Mouse (Mus musculus): ENCODE results near the gene Nt5m. TPM values are rescaled to one million over a fixed set of nuclear protein-coding genes. Genes with fewer than 3 reads are reported as not detected.

Gene Nt5m
- polyA plus RNA-seq, 1 experiment from 2014 or later = 46.3 TPM

- no peaks in the 10 kb centered on the region for H3K27me3 ChIP-seq (ENCODE audit: insufficient read depth, low read length)
- no peak overlapping the region for H3K9ac ChIP-seq (replicated peaks; ENCODE audit: low read length)
- no peak for ATAC-seq (ENCODE audit: low FRiP score, low TSS enrichment)
- 59% methylated on average over 11 of the region's 11 CpGs for WGBS
- no peak overlapping the region for H3K4me3 ChIP-seq (ENCODE audit: low read length)
- no peak overlapping the region for H3K27ac ChIP-seq (ENCODE audit: low read length)
- peaks cover 13% of the 10 kb centered on the region for H3K4me1 ChIP-seq (ENCODE audit: insufficient read depth, low read length)
- H3K9me3 ChIP-seq (ENCODE audit: low read length) = no peaks in the 10 kb centered on the region
- no peak overlapping the region for H3K4me2 ChIP-seq (replicated peaks; ENCODE audit: low read depth, low read length)
- H3K36me3 ChIP-seq (ENCODE audit: insufficient read depth, low read length) = no peaks in the 10 kb centered on the region
Observed at GRCm38 (mm10) chr11:59897981-59898599, 58.8 kb downstream of the Nt5m start.

GRCm38 (mm10) chr11:59899711-59900685 is 60.8 kb downstream of the Nt5m start:
- H3K4me1 ChIP-seq (ENCODE audit: insufficient read depth, low read length) = peaks cover 12% of the 10 kb centered on the region
- WGBS = 50% methylated on average over 13 of the region's 13 CpGs
- H3K36me3 ChIP-seq (ENCODE audit: insufficient read depth, low read length) = no peaks in the 10 kb centered on the region
- no peak for ATAC-seq (ENCODE audit: low FRiP score, low TSS enrichment)
- no peak overlapping the region for H3K9ac ChIP-seq (replicated peaks; ENCODE audit: low read length)
- no peak overlapping the region for H3K27ac ChIP-seq (ENCODE audit: low read length)
- no peaks in the 10 kb centered on the region for H3K9me3 ChIP-seq (ENCODE audit: low read length)
- H3K27me3 ChIP-seq (ENCODE audit: insufficient read depth, low read length) = no peaks in the 10 kb centered on the region
- H3K4me3 ChIP-seq (ENCODE audit: low read length) = no peak overlapping the region
- no peak overlapping the region for H3K4me2 ChIP-seq (replicated peaks; ENCODE audit: low read depth, low read length)

DNA sequence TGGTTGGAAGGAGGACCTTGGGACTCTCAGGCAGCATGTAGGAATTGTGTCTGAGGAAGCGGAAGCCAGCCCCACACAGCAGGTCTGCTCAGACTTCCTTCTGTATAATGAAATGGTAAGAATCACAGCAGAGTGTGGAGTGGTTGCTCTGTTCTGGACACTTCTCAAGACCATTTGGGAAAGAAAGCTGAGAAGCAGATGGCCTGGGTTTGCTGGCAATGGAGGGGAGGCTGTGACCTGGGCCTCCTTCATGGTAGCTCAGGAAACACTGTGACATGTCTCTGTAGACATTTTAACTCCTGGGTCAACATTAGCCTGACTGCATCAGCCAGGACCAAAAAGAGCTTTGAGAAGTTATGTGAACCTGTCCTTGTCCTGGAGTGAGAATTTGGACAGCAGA is 61.7 kb downstream of the Nt5m start:
- ATAC-seq (ENCODE audit: low FRiP score, low TSS enrichment) = no peak
- no peak overlapping the region for H3K27ac ChIP-seq (ENCODE audit: low read length)
- peaks cover 5% of the 10 kb centered on the region for H3K4me1 ChIP-seq (ENCODE audit: insufficient read depth, low read length)
- no peaks in the 10 kb centered on the region for H3K9me3 ChIP-seq (ENCODE audit: low read length)
- H3K4me2 ChIP-seq (replicated peaks; ENCODE audit: low read depth, low read length) = no peak overlapping the region
- H3K27me3 ChIP-seq (ENCODE audit: insufficient read depth, low read length) = no peaks in the 10 kb centered on the region
- H3K9ac ChIP-seq (replicated peaks; ENCODE audit: low read length) = no peak overlapping the region
- no peaks in the 10 kb centered on the region for H3K36me3 ChIP-seq (ENCODE audit: insufficient read depth, low read length)
- H3K4me3 ChIP-seq (ENCODE audit: low read length) = no peak overlapping the region
- WGBS = 77% methylated on average over 1 of the region's 1 CpGs

- peak overlapping the region; percentile 51 for H3K27ac ChIP-seq (ENCODE audit: low read length)
- no peak overlapping the region for H3K4me2 ChIP-seq (replicated peaks; ENCODE audit: low read depth, low read length)
- H3K27me3 ChIP-seq (ENCODE audit: insufficient read depth, low read length) = no peaks in the 10 kb centered on the region
- no peaks in the 10 kb centered on the region for H3K9me3 ChIP-seq (ENCODE audit: low read length)
- peaks cover 5% of the 10 kb centered on the region for H3K4me1 ChIP-seq (ENCODE audit: insufficient read depth, low read length)
- 59% methylated on average over 8 of the region's 8 CpGs for WGBS
- H3K9ac ChIP-seq (replicated peaks; ENCODE audit: low read length) = peak overlapping the region; percentile 38
- no peak overlapping the region for H3K4me3 ChIP-seq (ENCODE audit: low read length)
- H3K36me3 ChIP-seq (ENCODE audit: insufficient read depth, low read length) = no peaks in the 10 kb centered on the region
- ATAC-seq (ENCODE audit: low FRiP score, low TSS enrichment) = no peak
Observed at GRCm38 (mm10) chr11:59902045-59902726, 62.9 kb downstream of the Nt5m start.

DNA sequence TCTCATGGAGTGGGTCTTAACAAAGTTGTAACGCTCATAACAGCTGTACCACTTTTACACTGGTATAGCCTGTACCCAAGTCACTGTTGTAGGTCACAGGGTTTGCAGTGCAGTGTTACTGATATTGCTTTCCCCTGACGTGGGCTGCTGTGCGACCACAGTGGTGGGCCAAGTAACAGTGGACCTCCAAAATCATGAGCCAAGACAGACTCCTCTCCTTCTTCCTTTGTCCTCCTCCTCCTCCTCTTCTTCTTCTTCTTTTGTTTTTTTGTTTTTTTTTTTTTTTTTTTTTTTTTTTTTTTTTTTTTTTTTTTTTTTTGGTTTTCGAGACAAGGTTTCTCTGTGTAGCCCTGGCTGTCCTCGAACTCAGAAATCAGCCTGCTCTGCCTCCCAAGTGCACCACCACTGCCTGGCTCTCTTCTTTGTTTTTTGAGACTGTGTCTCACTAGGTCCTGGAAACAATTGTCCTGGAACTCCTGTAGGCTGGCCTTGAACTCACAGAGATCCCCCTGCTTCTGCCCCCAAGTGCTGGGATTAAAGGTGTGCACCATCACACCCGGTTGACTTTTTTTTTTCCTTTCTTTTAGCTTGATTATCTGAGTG is 67.4 kb downstream of the Nt5m start:
- no peak for ATAC-seq (ENCODE audit: low FRiP score, low TSS enrichment)
- Histone ChIP-seq H3K36me3 (ENCODE audit: insufficient read depth, low read length) (no peaks in the 10 kb centered on the region), H3K9ac (replicated peaks; ENCODE audit: low read length) (no peak overlapping the region), H3K27ac (ENCODE audit: low read length) (no peak overlapping the region), H3K4me2 (replicated peaks; ENCODE audit: low read depth, low read length) (no peak overlapping the region), H3K4me3 (ENCODE audit: low read length) (no peak overlapping the region), H3K27me3 (ENCODE audit: insufficient read depth, low read length) (no peaks in the 10 kb centered on the region), H3K9me3 (ENCODE audit: low read length) (no peaks in the 10 kb centered on the region), H3K4me1 (ENCODE audit: insufficient read depth, low read length) (peaks cover 8% of the 10 kb centered on the region)
- 80% methylated on average over 6 of the region's 6 CpGs for whole genome bisulfite sequencing

GRCm38 (mm10) chr11:59908446-59908845 is 69.2 kb downstream of the Nt5m start:
- Histone ChIP-seq H3K27me3 (ENCODE audit: insufficient read depth, low read length) (no peaks in the 10 kb centered on the region), H3K27ac (ENCODE audit: low read length) (no peak overlapping the region), H3K4me2 (replicated peaks; ENCODE audit: low read depth, low read length) (no peak overlapping the region), H3K36me3 (ENCODE audit: insufficient read depth, low read length) (no peaks in the 10 kb centered on the region), H3K9ac (replicated peaks; ENCODE audit: low read length) (no peak overlapping the region), H3K4me3 (ENCODE audit: low read length) (no peak overlapping the region), H3K4me1 (ENCODE audit: insufficient read depth, low read length) (peaks cover 8% of the 10 kb centered on the region), H3K9me3 (ENCODE audit: low read length) (no peaks in the 10 kb centered on the region)
- 38% methylated on average over 3 of the region's 3 CpGs for WGBS
- ATAC-seq (ENCODE audit: low FRiP score, low TSS enrichment) = no peak

- Histone ChIP-seq H3K9ac (replicated peaks; ENCODE audit: low read length) (no peak overlapping the region), H3K36me3 (ENCODE audit: insufficient read depth, low read length) (no peaks in the 10 kb centered on the region), H3K27me3 (ENCODE audit: insufficient read depth, low read length) (no peaks in the 10 kb centered on the region), H3K4me2 (replicated peaks; ENCODE audit: low read depth, low read length) (no peak overlapping the region), H3K9me3 (ENCODE audit: low read length) (no peaks in the 10 kb centered on the region), H3K4me3 (ENCODE audit: low read length) (no peak overlapping the region), H3K27ac (ENCODE audit: low read length) (no peak overlapping the region), H3K4me1 (ENCODE audit: insufficient read depth, low read length) (peaks cover 8% of the 10 kb centered on the region)
- no peak for ATAC-seq (ENCODE audit: low FRiP score, low TSS enrichment)
Observed at GRCm38 (mm10) chr11:59910586-59910985, 71.3 kb downstream of the Nt5m start.

- 80% methylated on average over 1 of the region's 1 CpGs for WGBS
- no peaks in the 10 kb centered on the region for H3K36me3 ChIP-seq (ENCODE audit: insufficient read depth, low read length)
- no peak overlapping the region for H3K4me2 ChIP-seq (replicated peaks; ENCODE audit: low read depth, low read length)
- H3K9me3 ChIP-seq (ENCODE audit: low read length) = no peaks in the 10 kb centered on the region
- H3K4me3 ChIP-seq (ENCODE audit: low read length) = no peak overlapping the region
- no peak for ATAC-seq (ENCODE audit: low FRiP score, low TSS enrichment)
- H3K9ac ChIP-seq (replicated peaks; ENCODE audit: low read length) = no peak overlapping the region
- H3K4me1 ChIP-seq (ENCODE audit: insufficient read depth, low read length) = peaks cover 8% of the 10 kb centered on the region
- no peaks in the 10 kb centered on the region for H3K27me3 ChIP-seq (ENCODE audit: insufficient read depth, low read length)
- no peak overlapping the region for H3K27ac ChIP-seq (ENCODE audit: low read length)
Observed at GRCm38 (mm10) chr11:59911523-59911922, 72.3 kb downstream of the Nt5m start.

GRCm38 (mm10) chr11:59913702-59914101 is 74.5 kb downstream of the Nt5m start:
- H3K4me2 ChIP-seq (replicated peaks; ENCODE audit: low read depth, low read length) = no peak overlapping the region
- no peaks in the 10 kb centered on the region for H3K27me3 ChIP-seq (ENCODE audit: insufficient read depth, low read length)
- no peaks in the 10 kb centered on the region for H3K9me3 ChIP-seq (ENCODE audit: low read length)
- no peak overlapping the region for H3K4me3 ChIP-seq (ENCODE audit: low read length)
- H3K36me3 ChIP-seq (ENCODE audit: insufficient read depth, low read length) = no peaks in the 10 kb centered on the region
- 0 out of 2 replicates have a peak overlapping the region, but pooled peaks have one; percentile 27 for H3K27ac ChIP-seq (ENCODE audit: low read length)
- ATAC-seq (ENCODE audit: low FRiP score, low TSS enrichment) = no peak
- peaks cover 1% of the 10 kb centered on the region; the same call in 1 of the 2 replicates for H3K4me1 ChIP-seq (ENCODE audit: insufficient read depth, low read length)
- 57% methylated on average over 4 of the region's 4 CpGs for WGBS
- no peak overlapping the region for H3K9ac ChIP-seq (replicated peaks; ENCODE audit: low read length)

Measured in kidney, embryonic 16.5 days (tissue).